Mouse (Mus musculus) cerebellum, adult 2 months (tissue): ENCODE measurements around the gene Rab22a.

ENCODE experiments used
- CTCF ChIP-seq: fragments of 200-500 bp; IDR thresholded peaks from 2 replicates; pipeline ENCODE4 v1.5.1; 2011; ENCODE audit warnings: low read depth, mild to moderate bottlenecking, control low read depth, low read length, moderate library complexity, borderline replicate concordance; ENCODE audit not compliant: insufficient read depth
- POLR2A ChIP-seq: fragments of 200-500 bp; IDR thresholded peaks from 2 replicates; pipeline ENCODE4 v1.6.1; 2011; ENCODE audit warnings: low read length, control low read depth, borderline replicate concordance; ENCODE audit not compliant: insufficient read depth

GRCm38 (mm10) chr2:173716966-173717365, 57.4 kb downstream of the Rab22a start:
- TF ChIP-seq CTCF (no peak), POLR2A (no peak)
